Mouse (Mus musculus) lung, adult 2 months (tissue): ENCODE data around the gene Babam2. TPM values are rescaled to one million over a fixed set of nuclear protein-coding genes. Genes with fewer than 3 reads are reported as not detected.
"Not testable (repeated sequence)": the region's sequence is repeated elsewhere in the genome, so short reads cannot be mapped to it uniquely, and the experiment has no call there.

Experiments used
- DNase-seq: peaks from one replicate; pipeline ENCODE4 v3.0.0; 2022
- H3K4me1 ChIP-seq: fragments of 200-500 bp; 2 replicates; pipeline ENCODE4 v1.6.1; 2011; ENCODE audit warnings: low read length; ENCODE audit not compliant: control insufficient read depth, insufficient read depth
- H3K4me3 ChIP-seq: fragments of 200-500 bp; replicated peaks from 2 replicates; pipeline ENCODE3; 2011; ENCODE audit warnings: low read depth, mild to moderate bottlenecking, control low read depth, low read length; ENCODE audit errors: extremely low read depth
- CTCF ChIP-seq: fragments of 200-500 bp; IDR thresholded peaks from 2 replicates; pipeline ENCODE4 v1.5.1; 2011; ENCODE audit warnings: mild to moderate bottlenecking, low read length, control low read depth; ENCODE audit not compliant: insufficient read depth
- POLR2A ChIP-seq: fragments of 200-500 bp; IDR thresholded peaks from 2 replicates; pipeline ENCODE4 v1.6.1; 2011; ENCODE audit warnings: low read depth, mild to moderate bottlenecking, control low read depth, low read length, borderline replicate concordance; ENCODE audit errors: extremely low read depth
- WGBS: fragments of 180-500 bp; shearing (Covaris S2); methylation state at CpG from one replicate; pipeline ENCODE4 v1.1.7; 2018; 5-methylcytosine and 5-hydroxymethylcytosine counted together
- polyA plus RNA-seq: library from polyadenylated mRNA; depleted of rRNA; stranded (reverse); fragments of >200 nt; gene quantifications from 2 replicates; pipeline ENCODE4 v1.2.3, GENCODE M21; 2012

Gene Babam2
- polyA plus RNA-seq, 1 experiment = 23.6 TPM

DNA sequence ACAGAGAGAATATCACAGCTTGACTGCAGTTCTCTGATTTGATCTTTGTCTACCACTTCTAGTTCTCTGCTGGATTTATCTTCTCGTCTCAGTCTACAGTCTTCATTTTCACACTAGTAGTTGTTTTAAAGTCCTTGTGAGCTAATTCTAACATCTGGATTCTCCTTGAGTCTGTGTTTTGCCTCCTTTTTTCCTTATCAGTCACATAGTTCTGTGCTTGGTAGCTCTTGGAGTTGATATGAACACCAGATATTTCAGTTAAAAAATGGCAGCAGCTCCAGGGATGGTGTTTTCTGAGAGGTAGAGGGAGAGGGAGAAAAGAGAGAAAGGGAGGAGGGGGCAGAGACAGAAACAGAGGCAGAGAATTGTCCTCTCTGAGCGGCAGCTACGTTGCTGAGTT lies 97.9 kb downstream of the Babam2 start:
- DNase-seq = no peak
- 86% methylated on average over 3 of the region's 3 CpGs for WGBS

DNA sequence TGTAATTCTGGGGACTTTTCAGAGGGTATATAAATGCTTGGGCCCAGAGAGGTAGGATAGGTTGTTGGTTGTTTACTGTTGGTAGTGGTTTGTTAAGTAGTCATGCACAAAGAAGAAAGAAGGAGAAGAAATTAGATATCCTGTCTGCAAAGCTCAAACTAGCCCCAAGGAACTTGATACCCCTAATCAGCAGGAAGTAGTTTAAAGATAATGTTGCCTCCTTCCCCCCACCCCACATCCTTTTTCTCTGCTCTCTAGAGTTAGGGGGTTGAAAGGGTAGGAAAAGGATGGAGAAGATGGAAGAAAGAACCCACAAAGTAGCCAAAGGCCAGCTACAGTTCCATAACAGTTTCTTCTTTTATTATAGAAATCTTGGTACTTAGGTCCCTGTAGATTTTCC lies 99.5 kb downstream of the Babam2 start:
- TF ChIP-seq CTCF (no peak), POLR2A (no peak)
- H3K4me3 ChIP-seq = no peak overlapping the region
- DNase-seq = no peak
- H3K4me1 ChIP-seq = no peaks in the 10 kb centered on the region

More for the DNA sequence above, 97.9 kb downstream of the Babam2 start:
- no peak overlapping the region for H3K4me3 ChIP-seq
- no peak for TF ChIP-seq CTCF
- TF ChIP-seq POLR2A = no peak
- H3K4me1 ChIP-seq = no peaks in the 10 kb centered on the region

DNA sequence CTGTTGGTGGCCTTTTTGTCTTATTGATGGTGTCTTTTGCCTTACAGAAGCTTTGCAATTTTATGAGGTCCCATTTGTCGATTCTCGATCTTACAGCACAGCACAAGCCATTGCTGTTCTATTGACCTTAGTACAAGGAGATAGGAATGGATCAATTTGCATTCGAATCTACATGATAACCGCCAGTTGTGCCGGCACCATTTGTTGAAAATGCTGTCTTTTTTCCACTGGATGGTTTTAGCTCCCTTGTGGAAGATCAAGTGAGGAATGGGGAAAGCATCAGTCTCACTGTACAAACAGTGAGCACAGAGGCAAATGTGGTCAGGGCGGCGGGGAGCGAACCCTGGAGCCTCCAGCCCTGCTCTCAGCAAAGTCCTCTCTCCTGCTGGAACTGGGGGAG lies 106.7 kb downstream of the Babam2 start:
- H3K4me1 ChIP-seq, DNase-seq, H3K4me3 ChIP-seq: not testable (repeated sequence)
- WGBS = 92% methylated on average over 8 of the region's 8 CpGs

DNA sequence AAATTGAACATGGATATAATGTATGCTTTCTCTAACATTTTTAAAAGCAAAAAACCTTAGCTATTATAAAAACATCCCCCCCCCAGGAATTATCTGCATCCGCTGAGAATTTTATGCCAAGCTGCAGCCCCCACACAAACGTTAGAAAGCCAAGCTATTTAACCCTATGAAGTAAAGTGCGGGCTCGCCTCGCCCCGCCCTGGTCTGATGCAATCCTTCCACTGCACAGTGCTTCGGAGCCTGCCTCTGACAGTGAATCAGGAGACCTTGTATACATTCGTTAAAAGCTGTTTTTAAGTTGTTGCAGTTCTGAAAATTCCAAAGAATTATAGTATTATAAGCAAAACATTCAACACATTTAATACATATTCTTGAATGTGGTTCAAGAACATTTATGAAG lies 107.3 kb downstream of the Babam2 start:
- WGBS = 58% methylated on average over 8 of the region's 8 CpGs
- H3K4me1 ChIP-seq = no peaks in the 10 kb centered on the region
- no peak overlapping the region for H3K4me3 ChIP-seq
- TF ChIP-seq POLR2A (no peak), CTCF (no peak)
- no peak for DNase-seq

DNA sequence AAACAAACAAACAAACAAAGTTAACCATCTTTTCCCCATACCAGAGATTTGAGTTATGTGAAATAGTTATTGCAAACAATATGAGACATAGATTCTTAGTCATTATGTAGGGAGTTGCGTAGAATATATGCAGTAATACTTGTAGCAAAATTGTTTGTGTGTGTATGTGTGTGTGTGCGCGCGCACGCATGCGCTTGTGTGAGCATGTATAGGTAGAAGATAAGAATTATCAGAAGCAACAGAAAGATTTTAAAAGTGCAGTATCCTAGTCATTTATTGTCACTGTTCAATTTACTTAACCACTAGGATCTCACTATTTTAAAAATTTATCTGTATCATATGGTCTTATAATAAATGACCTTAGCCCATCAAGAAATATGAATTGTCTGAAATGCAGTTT lies 109.8 kb downstream of the Babam2 start:
- 99% methylated on average over 6 of the region's 6 CpGs for whole genome bisulfite sequencing
- no peak for DNase-seq
- Histone ChIP-seq H3K4me3 (no peak overlapping the region), H3K4me1 (no peaks in the 10 kb centered on the region)
- no peak for TF ChIP-seq POLR2A
- TF ChIP-seq CTCF = no peak

DNA sequence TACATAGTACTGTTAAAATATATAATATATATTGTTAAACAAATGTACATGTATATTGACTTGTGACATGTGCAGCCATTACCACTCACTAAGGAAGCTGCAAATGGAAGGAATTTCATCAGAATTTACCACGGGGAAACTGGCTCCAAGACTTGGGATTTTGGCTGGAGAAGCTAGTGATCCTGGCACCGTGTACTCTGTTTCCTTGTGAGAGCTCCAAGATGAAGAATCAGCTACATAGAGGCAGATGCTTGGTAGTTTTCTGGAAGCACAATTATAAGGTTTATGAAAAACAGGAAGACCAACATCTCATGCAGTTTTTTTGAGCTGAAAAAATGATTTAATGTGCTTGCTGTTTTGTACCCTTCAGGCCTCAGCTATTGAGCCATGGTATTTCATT lies 110.8 kb downstream of the Babam2 start:
- WGBS = 62% methylated on average over 2 of the region's 2 CpGs
- Histone ChIP-seq H3K4me1 (no peaks in the 10 kb centered on the region), H3K4me3 (no peak overlapping the region)
- TF ChIP-seq POLR2A (no peak), CTCF (no peak)
- DNase-seq = no peak

DNA sequence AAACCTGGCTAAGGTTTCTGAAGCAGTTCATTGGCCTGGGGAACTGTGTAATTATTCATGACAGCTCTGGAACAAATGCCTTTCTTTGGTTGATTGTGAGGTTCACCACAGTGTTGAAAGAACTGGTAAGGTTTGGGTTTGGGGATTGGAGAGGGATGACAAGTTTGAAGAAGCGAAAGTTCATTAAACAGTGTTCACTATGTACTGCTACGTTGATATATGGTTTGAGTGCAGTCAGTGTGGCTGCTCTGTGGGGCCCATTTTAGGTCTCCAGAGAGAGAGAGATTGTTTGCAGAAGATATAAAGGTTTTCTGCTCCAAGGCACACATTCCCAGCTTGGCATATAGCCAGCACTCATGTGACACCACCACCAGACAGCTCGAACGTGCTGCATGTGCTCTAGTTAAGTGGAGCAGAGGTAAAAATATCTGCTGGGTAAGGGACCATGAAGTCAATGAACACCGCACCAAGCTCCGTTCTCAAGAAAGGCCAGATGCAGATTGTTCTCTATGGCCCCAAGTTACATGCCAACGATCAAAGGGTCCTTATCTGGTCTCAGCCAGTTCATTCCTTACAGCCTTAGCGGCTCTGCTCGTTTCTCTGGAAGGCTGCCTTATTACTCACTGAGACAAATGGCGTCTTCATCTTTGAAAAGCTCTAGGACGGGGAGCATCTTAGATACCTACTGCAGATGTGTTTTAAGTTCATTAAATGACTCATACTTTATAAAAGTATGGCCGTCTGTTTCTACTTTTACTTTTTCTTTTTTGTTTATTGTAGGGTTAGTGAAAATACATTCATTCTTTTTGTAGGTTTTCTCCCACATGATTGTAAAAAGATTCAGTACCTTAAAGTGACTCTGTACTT lies 113.5 kb downstream of the Babam2 start:
- H3K4me3 ChIP-seq = no peak overlapping the region
- TF ChIP-seq POLR2A = no peak
- no peak for TF ChIP-seq CTCF
- no peaks in the 10 kb centered on the region for H3K4me1 ChIP-seq
- no peak for DNase-seq
- WGBS = 50% methylated on average over 12 of the region's 12 CpGs

DNA sequence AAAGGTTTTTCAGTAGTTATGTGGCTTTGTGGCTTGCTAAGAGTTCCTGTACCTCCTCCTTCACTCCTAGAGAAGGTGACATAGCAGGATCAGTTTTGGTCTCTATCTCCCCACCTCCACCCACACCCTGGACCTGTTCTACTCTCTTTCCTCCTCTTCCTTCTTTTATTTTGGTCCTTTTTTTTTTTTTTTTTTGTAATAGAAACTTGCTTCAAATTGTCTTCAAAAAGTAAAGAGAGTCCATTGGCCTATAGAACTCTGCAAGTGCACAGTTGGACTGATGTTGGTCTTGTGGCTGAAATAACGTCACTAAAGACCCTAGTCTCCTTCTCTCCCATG lies 114.1 kb downstream of the Babam2 start:
- no peaks in the 10 kb centered on the region for H3K4me1 ChIP-seq

DNA sequence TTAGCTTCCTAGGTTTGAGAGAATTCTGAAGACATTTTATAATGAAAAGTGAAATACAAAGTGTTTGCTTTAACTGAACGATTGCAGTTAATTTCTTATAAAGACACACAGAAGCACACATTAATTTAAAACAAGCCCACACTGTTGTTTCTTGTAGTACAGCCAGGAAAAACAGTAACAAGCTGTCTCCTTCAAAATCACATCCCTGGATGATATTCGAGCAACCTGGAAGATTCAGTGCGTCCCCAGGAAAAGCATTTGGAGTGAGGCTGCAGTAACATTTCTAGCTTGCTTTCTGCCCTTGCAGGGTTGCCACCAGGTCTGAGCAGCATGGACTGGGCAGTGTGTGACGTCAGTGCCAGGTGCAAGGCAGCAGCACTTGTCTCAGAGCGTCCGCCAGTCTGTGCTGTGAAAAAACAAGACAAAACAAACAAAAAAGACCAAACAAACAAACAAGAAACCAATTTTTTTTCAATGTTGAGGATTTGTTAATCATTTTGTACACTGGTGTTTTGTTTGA lies 115.7 kb downstream of the Babam2 start:
- no peak overlapping the region for H3K4me3 ChIP-seq
- no peaks in the 10 kb centered on the region for H3K4me1 ChIP-seq
- 82% methylated on average over 6 of the region's 6 CpGs for whole genome bisulfite sequencing
- DNase-seq = no peak
- TF ChIP-seq CTCF (no peak), POLR2A (no peak)

More for the DNA sequence above, 114.1 kb downstream of the Babam2 start:
- TF ChIP-seq CTCF = no peak
- TF ChIP-seq POLR2A = no peak
- H3K4me3 ChIP-seq = no peak overlapping the region
- 89% methylated on average over 1 of the region's 1 CpGs for WGBS
- no peak for DNase-seq

DNA sequence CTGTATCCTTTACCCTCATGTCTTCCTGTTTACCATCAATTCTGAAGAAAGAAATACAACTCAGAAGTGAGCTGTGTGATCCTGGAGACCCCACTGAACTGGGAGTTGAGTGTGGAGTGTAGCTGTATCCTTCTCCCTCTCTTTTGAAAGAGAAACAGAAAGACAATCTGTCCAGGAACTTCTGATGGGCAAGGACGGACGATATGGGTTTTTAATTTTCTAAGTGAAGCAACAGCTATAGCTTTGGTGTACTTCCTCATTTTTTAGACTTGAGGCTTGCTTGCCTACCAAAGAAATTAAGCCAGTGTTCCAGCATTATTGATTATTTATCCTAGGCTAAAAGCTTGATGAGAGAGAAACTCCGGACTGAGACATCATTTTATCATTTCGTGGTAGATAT lies 116.6 kb downstream of the Babam2 start:
- Histone ChIP-seq H3K4me3 (no peak overlapping the region), H3K4me1 (peaks cover 2% of the 10 kb centered on the region; the same call in 1 of the 2 replicates)
- no peak for DNase-seq
- TF ChIP-seq CTCF (no peak), POLR2A (no peak)
- WGBS = 86% methylated on average over 4 of the region's 4 CpGs
